Mouse (Mus musculus): ENCODE data around the gene Phgdh. TPM values are rescaled to one million over a fixed set of nuclear protein-coding genes. Genes with fewer than 3 reads are reported as not detected.

The Phgdh gene
- polyA plus RNA-seq (2014; fragmentation: Illumina TruSeq; extraction: RNeasy Lipid Tissue Mini Kit (QIAGEN cat#74804); ENCODE audit: low read depth, low replicate concordance): not detected

GRCm38 (mm10) chr3:98339706-98340109 is at the start of gene Phgdh:
Gene Phgdh (minus strand): TSS chr3:98339990.

GRCm38 (mm10) chr3:98382246-98382939 is 42.6 kb upstream of the Phgdh start, which contains the start of gene Zfp697:
Gene Zfp697 (plus strand): TSS chr3:98382461.

GRCm38 (mm10) chr3:98280204-98280932 is 59.4 kb downstream of the Phgdh start, which contains the start of gene Hmgcs2:
Gene Hmgcs2 (plus strand): TSS chr3:98280435.

Other genes starting within 250 kb of the Phgdh start
- not detected for gene Adam30, start 179.4 kb downstream of the Phgdh start, polyA plus RNA-seq (2014; fragmentation: Illumina TruSeq; extraction: RNeasy Lipid Tissue Mini Kit (QIAGEN cat#74804); ENCODE audit: low read depth, low replicate concordance)
- gene Reg4, start 117.8 kb downstream of the Phgdh start, polyA plus RNA-seq (2014; fragmentation: Illumina TruSeq; extraction: RNeasy Lipid Tissue Mini Kit (QIAGEN cat#74804); ENCODE audit: low read depth, low replicate concordance): not detected
- gene Hmgcs2, start 59.6 kb downstream of the Phgdh start, polyA plus RNA-seq (2014; fragmentation: Illumina TruSeq; extraction: RNeasy Lipid Tissue Mini Kit (QIAGEN cat#74804); ENCODE audit: low read depth, low replicate concordance): 809 TPM
- gene Zfp697, start 42.5 kb upstream of the Phgdh start, polyA plus RNA-seq (2014; fragmentation: Illumina TruSeq; extraction: RNeasy Lipid Tissue Mini Kit (QIAGEN cat#74804); ENCODE audit: low read depth, low replicate concordance): 1.0 TPM
- not detected for gene Gm4450, start 117.1 kb upstream of the Phgdh start, polyA plus RNA-seq (2014; fragmentation: Illumina TruSeq; extraction: RNeasy Lipid Tissue Mini Kit (QIAGEN cat#74804); ENCODE audit: low read depth, low replicate concordance)
- not detected for gene Hsd3b4, start 170.5 kb upstream of the Phgdh start, polyA plus RNA-seq (2014; fragmentation: Illumina TruSeq; extraction: RNeasy Lipid Tissue Mini Kit (QIAGEN cat#74804); ENCODE audit: low read depth, low replicate concordance)
- not detected for gene Gm10681, start 248.8 kb upstream of the Phgdh start, polyA plus RNA-seq (2014; fragmentation: Illumina TruSeq; extraction: RNeasy Lipid Tissue Mini Kit (QIAGEN cat#74804); ENCODE audit: low read depth, low replicate concordance)